Mouse (Mus musculus): ENCODE measurements around the gene Dcps. TPM values are rescaled to one million over a fixed set of nuclear protein-coding genes. Genes with fewer than 3 reads are reported as not detected.

Gene Dcps
- polyA plus RNA-seq (2012; rRNA removed) = 31.2 and 32.5 TPM in 2 replicates

GRCm38 (mm10) chr9:35175251-35176123, at the start of gene Dcps:
Dcps (minus strand) TSS chr9:35176061.

GRCm38 (mm10) chr9:35210542-35211474, 34.9 kb upstream of the Dcps start, which contains the start of gene Foxred1:
Foxred1 (minus strand) TSS chr9:35211055.

GRCm38 (mm10) chr9:35199772-35200471, 24.1 kb upstream of the Dcps start, which contains the start of the genes Srpr and Tirap:
Srpr (plus strand) TSS chr9:35200175.
Tirap (minus strand) TSS chr9:35200291.

GRCm38 (mm10) chr9:35119168-35119567, 56.7 kb downstream of the Dcps start, which contains the start of gene St3gal4:
St3gal4 (minus strand) TSS chr9:35119268.

Other genes with a start within 250 kb of the Dcps start
- 5.5 and 5.7 TPM in 2 replicates for gene St3gal4, start 56.8 kb downstream of the Dcps start, polyA plus RNA-seq (2012; rRNA removed)
- gene Srpr, start 24.1 kb upstream of the Dcps start, polyA plus RNA-seq (2012; rRNA removed) = 49.8 and 53.1 TPM in 2 replicates
- gene Tirap, start 24.2 kb upstream of the Dcps start, polyA plus RNA-seq (2012; rRNA removed) = 7.7 and 9.2 TPM in 2 replicates
- 20.7 and 22.4 TPM in 2 replicates for gene Foxred1, start 35.0 kb upstream of the Dcps start, polyA plus RNA-seq (2012; rRNA removed)
- 5.3 and 6.5 TPM in 2 replicates for gene Fam118b, start 91.7 kb upstream of the Dcps start, polyA plus RNA-seq (2012; rRNA removed)
- gene Rpusd4, start 91.8 kb upstream of the Dcps start, polyA plus RNA-seq (2012; rRNA removed) = 8.1 and 8.9 TPM in 2 replicates
- 0.55 and 0.58 TPM in 2 replicates for gene Cdon, start 245.1 kb upstream of the Dcps start, polyA plus RNA-seq (2012; rRNA removed)